Mouse (Mus musculus) neural tube, embryonic 13.5 days (tissue): ENCODE measurements at regions not wholly inside any gene's neighbourhood (a gene's known extent, or its start where the extent isn't known, plus 50 kb on each side); places are given as distances from the start of the nearest gene placed in this dataset.

ENCODE experiments used
- ATAC-seq: fragments of 200-750 bp; cut with Nextera tagmentation; 2 replicates; pipeline ENCODE4 v1.8.0; 2017; ENCODE audit warnings: low read depth, mild to moderate bottlenecking, moderate TSS enrichment, moderate library complexity
- H3K27ac ChIP-seq: fragments of 300-500 bp; sonication (generic); replicated peaks from 2 replicates; pipeline ENCODE4 v1.5.1; 2015; ENCODE audit warnings: moderate library complexity, mild to moderate bottlenecking, inconsistent platforms
- H3K27me3 ChIP-seq: fragments of 300-500 bp; sonication (generic); 2 replicates; pipeline ENCODE4 v1.6.1; 2015; ENCODE audit warnings: mild to moderate bottlenecking, inconsistent platforms
- H3K36me3 ChIP-seq: fragments of 300-500 bp; sonication (generic); 2 replicates; pipeline ENCODE4 v1.6.1; 2015; ENCODE audit warnings: mild to moderate bottlenecking, inconsistent platforms
- H3K4me1 ChIP-seq: fragments of 300-500 bp; sonication (generic); replicated peaks from 2 replicates; pipeline ENCODE4 v1.6.1; 2015; ENCODE audit warnings: inconsistent platforms
- H3K4me2 ChIP-seq: fragments of 300-500 bp; sonication (generic); 2 replicates; pipeline ENCODE4 v1.6.1; 2015; ENCODE audit warnings: inconsistent platforms, mild to moderate bottlenecking, moderate library complexity
- H3K4me3 ChIP-seq: fragments of 300-500 bp; sonication (generic); 2 replicates; pipeline ENCODE4 v1.5.1; 2015; ENCODE audit warnings: mild to moderate bottlenecking, inconsistent platforms
- H3K9ac ChIP-seq: fragments of 300-500 bp; sonication (generic); 2 replicates; pipeline ENCODE4 v1.6.1; 2015; ENCODE audit warnings: moderate library complexity, mild to moderate bottlenecking, inconsistent platforms
- H3K9me3 ChIP-seq: fragments of 300-500 bp; sonication (generic); 2 replicates; pipeline ENCODE4 v1.6.1; 2016; ENCODE audit warnings: inconsistent platforms
- WGBS: fragments of 180-500 bp; shearing (Covaris S2); methylation state at CpG from one replicate; pipeline ENCODE4 v1.1.7; 2015; 5-methylcytosine and 5-hydroxymethylcytosine counted together

- Histone ChIP-seq H3K9me3 (no peaks in the 10 kb centered on the region), H3K9ac (no peak overlapping the region), H3K4me2 (no peak overlapping the region), H3K36me3 (no peaks in the 10 kb centered on the region), H3K4me3 (no peak overlapping the region), H3K27me3 (no peaks in the 10 kb centered on the region), H3K27ac (no peak overlapping the region), H3K4me1 (0 out of 2 replicates have a peak, but pooled peaks cover 7% of the 10 kb centered on the region)
- ATAC-seq = no peak
- WGBS = 37% methylated on average over 7 of the region's 7 CpGs
Measured at GRCm38 (mm10) chr9:72218736-72219135, 55.9 kb upstream of the Zfp280d start.

GRCm38 (mm10) chr9:72219892-72220291 is 54.8 kb upstream of the Zfp280d start:
- H3K9me3 ChIP-seq = no peaks in the 10 kb centered on the region
- no peak for ATAC-seq
- 0 out of 2 replicates have a peak, but pooled peaks cover 7% of the 10 kb centered on the region for H3K4me1 ChIP-seq
- no peaks in the 10 kb centered on the region for H3K36me3 ChIP-seq
- H3K4me2 ChIP-seq = no peak overlapping the region
- 87% methylated on average over 12 of the region's 12 CpGs for WGBS
- no peak overlapping the region for H3K27ac ChIP-seq
- H3K4me3 ChIP-seq = no peak overlapping the region
- H3K9ac ChIP-seq = no peak overlapping the region
- H3K27me3 ChIP-seq = no peaks in the 10 kb centered on the region

- H3K9ac ChIP-seq = no peak overlapping the region
- no peaks in the 10 kb centered on the region for H3K9me3 ChIP-seq
- H3K27ac ChIP-seq = no peak overlapping the region
- no peak overlapping the region for H3K4me3 ChIP-seq
- WGBS = 88% methylated on average over 5 of the region's 5 CpGs
- 0 out of 2 replicates have a peak, but pooled peaks cover 7% of the 10 kb centered on the region for H3K4me1 ChIP-seq
- H3K36me3 ChIP-seq = no peaks in the 10 kb centered on the region
- no peaks in the 10 kb centered on the region for H3K27me3 ChIP-seq
- no peak for ATAC-seq
- no peak overlapping the region for H3K4me2 ChIP-seq
Measured at GRCm38 (mm10) chr9:72221333-72221732, 53.3 kb upstream of the Zfp280d start.
